Mouse (Mus musculus): ENCODE data around the gene Uba52.

DNA sequence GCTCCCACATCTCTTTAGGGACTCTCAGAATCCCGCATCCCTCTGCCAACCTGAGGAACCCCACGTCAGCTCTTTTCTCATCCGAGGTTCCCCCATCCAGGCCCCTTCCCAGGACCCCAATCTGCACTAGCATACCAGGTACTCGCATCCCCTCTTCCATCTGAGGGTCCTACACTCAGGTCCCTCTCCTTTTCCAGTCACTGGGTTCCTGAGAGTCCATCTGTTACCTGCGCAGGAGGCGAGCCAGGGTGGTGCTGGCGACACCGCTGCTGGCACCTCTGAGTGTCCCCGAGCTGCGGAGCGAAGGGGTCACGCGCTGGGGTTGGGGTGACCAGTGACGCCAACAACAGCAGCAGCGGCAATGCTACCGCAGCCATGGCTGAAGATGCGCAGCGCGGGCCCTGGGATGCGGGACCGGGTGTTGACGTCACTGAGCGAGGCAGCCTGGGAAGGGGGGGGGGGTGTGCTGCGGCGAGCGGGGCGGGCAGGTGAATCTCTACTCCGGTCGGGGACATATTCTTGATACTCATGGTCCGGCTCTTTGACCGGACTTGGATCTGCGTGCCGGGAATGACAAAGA lies 23.6 kb downstream of the Uba52 start, which contains the start of gene Tmem59l:
- TF ChIP-seq CTCF (IDR thresholded peaks at IDR 0.05) (no peak), EP300 (IDR thresholded peaks at IDR 0.05) (no peak)
